Mouse (Mus musculus) brain, embryonic 14.5 days (tissue): ENCODE results near the gene Mef2a. TPM values are rescaled to one million over a fixed set of nuclear protein-coding genes. Genes with fewer than 3 reads are reported as not detected.

Experiments used
- DNase-seq: peaks from one replicate; pipeline ENCODE4 v3.0.0-alpha.2; 2011; ENCODE audit warnings: low read depth
- CTCF ChIP-seq: fragments of 200-500 bp; IDR thresholded peaks from 2 replicates; pipeline ENCODE4 v1.5.1; 2012; ENCODE audit warnings: inconsistent platforms, mild to moderate bottlenecking, moderate library complexity, borderline replicate concordance; ENCODE audit not compliant: insufficient read depth, insufficient read length; ENCODE audit errors: extremely low read depth
- POLR2A ChIP-seq: fragments of 200-500 bp; IDR thresholded peaks from 2 replicates; pipeline ENCODE4 v1.6.1; 2012; ENCODE audit warnings: mild to moderate bottlenecking, inconsistent platforms, borderline replicate concordance; ENCODE audit not compliant: poor library complexity, insufficient read depth, insufficient read length, severe bottlenecking; ENCODE audit errors: extremely low read depth
- polyA plus RNA-seq: library from polyadenylated mRNA; depleted of rRNA; stranded (reverse); fragments of >200 nt; gene quantifications from 2 replicates; pipeline ENCODE4 v1.2.3, GENCODE M21; 2012

Mef2a gene
- polyA plus RNA-seq, 1 experiment, result 41.6 TPM

DNA sequence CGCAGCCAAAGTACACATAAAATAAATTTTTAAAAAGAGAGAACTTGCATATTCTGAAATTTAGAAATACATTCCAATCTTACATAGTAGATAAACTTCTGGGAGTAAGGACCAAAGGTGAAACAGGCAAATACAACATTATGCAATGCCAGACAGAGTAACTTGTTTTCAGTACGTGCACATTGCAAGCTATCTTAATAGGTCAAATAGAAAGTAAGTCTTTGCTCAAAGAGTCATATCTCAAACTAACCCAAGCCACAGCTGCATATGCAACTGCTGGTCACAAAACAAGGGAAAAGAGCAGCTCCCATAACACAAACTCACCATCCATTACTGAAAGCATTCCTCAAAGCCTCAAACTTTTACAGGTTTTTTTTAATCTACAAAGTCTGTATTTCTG is 4.3 kb downstream of the Mef2a start:
- TF ChIP-seq CTCF (no peak), POLR2A (no peak)
- DNase-seq, result no peak

DNA sequence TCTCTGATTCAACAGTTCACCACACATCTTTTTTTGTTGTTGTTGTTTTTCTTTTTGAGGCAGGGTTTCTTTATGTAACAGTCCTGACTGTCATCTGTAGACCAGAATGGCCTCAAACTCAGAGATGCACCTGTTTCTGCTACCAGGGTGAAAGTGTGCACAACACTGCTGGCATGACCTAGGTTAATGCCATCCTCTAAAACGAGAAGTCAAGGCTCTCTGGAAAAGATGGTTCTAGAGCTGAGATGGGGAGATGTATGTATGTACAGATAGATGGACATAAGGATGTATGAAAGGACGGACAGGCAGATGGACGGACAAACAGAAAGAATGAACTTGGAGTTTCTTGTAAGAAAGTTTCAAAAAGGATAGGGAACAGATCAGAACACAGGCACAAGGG is 12.1 kb downstream of the Mef2a start:
- no peak for TF ChIP-seq POLR2A
- no peak for TF ChIP-seq CTCF
- no peak for DNase-seq

- DNase-seq, result no peak
- TF ChIP-seq CTCF (no peak), POLR2A (no peak)
Observed at GRCm38 (mm10) chr7:67359863-67360262, 12.8 kb downstream of the Mef2a start.

- no peak for DNase-seq
- TF ChIP-seq CTCF, result no peak
Observed at GRCm38 (mm10) chr7:67355870-67356269, 16.8 kb downstream of the Mef2a start.

DNA sequence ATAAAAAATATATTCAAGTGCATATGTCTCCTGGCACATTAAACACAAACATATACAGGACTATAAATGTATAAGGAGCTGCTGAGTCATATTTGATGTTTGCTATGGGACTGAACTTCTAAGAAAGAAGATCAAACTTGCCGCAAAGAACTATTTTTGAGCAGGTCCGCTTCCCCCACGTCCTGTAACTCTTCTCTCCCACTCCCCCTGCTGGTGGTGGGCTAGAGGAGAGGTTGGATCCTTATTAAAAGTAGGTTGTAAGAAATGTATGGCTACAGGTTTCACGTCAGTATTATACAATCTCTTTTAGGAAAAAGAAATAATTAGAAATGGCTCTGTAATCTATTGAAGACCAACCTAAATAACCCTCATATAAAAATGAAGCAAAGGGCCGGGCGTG is 19.0 kb downstream of the Mef2a start:
- no peak for DNase-seq
- TF ChIP-seq POLR2A (no peak), CTCF (peak; percentile 8; the same call in 1 of the 2 replicates)

DNA sequence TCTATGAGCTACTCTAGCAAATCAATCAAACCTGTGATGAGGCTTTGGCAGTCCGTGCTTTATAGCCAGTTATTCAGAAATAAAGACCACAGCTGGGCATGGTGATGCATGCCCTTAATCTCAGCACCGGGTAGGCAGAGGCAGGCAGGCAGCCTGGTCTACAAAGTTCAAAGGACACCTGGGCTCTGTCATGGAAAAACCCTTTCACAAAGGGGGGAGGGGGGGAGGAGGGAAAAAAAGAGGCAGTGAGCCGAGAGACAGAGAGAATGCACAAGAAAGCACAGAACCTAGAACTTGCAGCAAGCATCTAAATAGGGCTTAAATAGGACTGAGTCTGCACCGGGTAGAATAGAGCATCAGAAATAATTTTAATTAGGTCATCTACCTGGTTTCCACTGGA is 19.7 kb downstream of the Mef2a start:
- no peak for DNase-seq
- TF ChIP-seq CTCF (no peak), POLR2A (no peak)

DNA sequence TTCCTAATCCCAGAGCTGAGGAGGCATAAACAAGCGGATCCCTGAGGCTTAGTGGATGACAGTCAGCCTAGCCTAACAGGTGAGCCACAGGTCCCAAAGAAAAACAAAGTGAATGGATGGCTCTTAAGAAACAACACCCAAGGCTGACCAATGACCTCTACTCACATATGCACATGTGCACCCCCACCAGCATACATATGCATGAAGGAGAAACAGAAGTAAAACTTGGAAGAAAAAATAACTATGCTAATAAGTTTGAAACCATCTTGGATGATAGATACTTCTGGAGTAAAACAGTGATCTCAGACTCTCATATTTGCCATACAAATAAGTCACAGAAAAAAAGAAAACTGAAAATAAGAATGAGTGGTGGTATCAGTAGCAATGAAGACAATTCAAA is 28.2 kb downstream of the Mef2a start:
- no peak for TF ChIP-seq POLR2A
- TF ChIP-seq CTCF, result no peak
- DNase-seq, result no peak

- DNase-seq, result no peak
- TF ChIP-seq POLR2A (no peak), CTCF (no peak)
Observed at GRCm38 (mm10) chr7:67342067-67342625, 30.5 kb downstream of the Mef2a start.

- TF ChIP-seq POLR2A (no peak), CTCF (no peak)
- DNase-seq, result no peak
Observed at GRCm38 (mm10) chr7:67320359-67320758, 52.3 kb downstream of the Mef2a start.

DNA sequence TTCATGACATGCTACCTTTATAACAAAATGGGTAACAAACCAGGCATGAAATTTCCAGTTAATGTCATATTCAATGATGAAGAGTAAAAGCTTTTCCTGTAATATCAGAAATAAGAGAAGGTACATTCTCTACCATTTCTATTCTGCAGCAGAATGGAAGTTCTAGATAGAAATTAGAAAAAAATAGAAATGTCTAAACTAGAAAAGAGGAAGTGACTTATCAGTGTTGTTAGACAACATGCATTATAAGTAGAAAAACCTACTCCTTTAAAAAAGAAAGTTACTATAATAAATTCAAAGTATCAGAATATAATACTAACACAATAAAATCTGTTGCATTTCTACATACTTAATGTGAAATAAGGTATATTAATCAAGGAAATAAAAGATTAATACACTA is 54.0 kb downstream of the Mef2a start:
- TF ChIP-seq POLR2A (no peak), CTCF (no peak)
- no peak for DNase-seq

DNA sequence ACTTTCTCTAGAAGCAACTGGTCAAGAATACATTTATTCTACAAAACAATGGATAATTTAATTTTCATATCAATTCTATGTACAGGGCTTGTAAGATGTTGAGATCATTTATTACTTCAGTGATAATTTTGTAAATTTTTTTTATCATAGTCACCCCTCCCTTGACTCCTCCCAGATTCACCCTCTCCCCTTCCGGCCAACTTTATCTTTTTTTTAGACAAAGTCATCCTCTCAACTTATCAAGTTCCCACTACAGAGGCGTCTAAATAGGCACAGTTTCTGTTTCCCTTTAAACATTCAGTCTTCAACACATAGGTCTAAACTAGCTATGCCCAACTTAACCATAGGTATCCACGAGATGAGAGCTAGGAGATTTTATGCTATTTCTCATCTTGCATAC is 59.5 kb downstream of the Mef2a start:
- no peak for DNase-seq
- TF ChIP-seq CTCF (no peak), POLR2A (no peak)

DNA sequence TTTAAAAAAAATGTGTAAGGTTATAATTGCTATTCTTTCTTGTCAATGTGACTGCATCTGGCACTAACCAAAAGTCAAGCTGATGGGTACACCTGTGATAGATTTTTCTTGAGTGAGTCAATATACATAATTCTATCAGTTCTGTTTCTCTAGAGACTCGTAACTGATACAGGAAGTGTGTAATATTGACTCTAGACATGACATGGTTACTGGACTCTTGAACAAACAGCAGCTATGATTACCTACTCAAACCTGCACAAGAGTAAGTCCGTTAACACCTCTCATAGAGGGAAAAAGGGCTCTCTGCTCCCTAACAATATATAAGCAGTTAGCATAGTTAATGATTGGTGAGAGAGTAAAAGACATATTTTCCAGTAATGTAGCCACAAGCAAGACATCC is 62.5 kb downstream of the Mef2a start:
- no peak for TF ChIP-seq CTCF
- TF ChIP-seq POLR2A, result no peak
- no peak for DNase-seq

DNA sequence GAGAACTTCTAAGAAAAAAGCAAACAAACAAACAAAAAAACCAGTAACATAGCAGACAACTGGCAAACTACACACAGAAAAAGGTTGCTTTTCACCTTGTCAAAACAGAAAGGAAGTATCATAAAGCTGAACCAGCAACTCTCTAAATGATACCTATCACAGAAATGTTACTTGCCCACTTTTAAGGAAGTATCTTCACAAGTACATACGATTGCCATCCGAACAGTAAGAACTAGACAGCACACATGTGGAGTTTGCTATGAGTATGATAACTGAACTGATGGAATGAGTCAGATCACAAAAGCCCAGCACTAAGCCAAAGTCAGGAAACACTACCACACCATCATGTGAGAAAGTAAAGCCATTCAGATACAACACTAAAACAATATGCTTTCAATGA is 64.6 kb downstream of the Mef2a start:
- DNase-seq, result no peak
- TF ChIP-seq POLR2A, result no peak
- TF ChIP-seq CTCF, result no peak

GRCm38 (mm10) chr7:67307078-67307477 is 65.6 kb downstream of the Mef2a start:
- no peak for DNase-seq
- TF ChIP-seq CTCF (no peak), POLR2A (no peak)

- DNase-seq, result no peak
Observed at GRCm38 (mm10) chr7:67304937-67305336, 67.7 kb downstream of the Mef2a start.

GRCm38 (mm10) chr7:67296419-67296818 is 76.2 kb downstream of the Mef2a start:
- DNase-seq, result no peak
- TF ChIP-seq POLR2A (no peak), CTCF (no peak)

More at GRCm38 (mm10) chr7:67304937-67305336, 67.7 kb downstream of the Mef2a start:
- TF ChIP-seq CTCF (no peak), POLR2A (no peak)

DNA sequence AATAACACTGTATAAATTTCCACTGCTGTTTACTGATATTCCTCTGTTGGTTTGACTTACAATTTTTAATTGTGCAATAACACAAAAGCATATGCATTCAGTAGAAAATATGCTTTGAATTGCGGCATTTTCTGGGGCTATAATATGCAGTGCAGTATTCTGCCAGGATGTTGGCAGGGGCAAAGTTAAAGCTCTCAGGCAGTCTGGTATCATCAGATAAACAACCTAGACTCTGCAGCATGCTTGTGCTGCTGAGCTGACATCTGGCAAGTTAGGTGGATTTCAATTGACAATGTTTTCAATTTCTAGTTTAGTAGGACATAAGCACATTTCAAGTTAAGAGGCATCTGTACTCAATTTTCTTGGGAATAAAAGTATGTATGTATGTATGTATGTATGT is 81.3 kb downstream of the Mef2a start:
- TF ChIP-seq POLR2A (no peak), CTCF (no peak)
- DNase-seq, result peak; percentile 5
